Comparison of ENCODE assay signal across 13 mouse cellular contexts in the genomic region with DNA sequence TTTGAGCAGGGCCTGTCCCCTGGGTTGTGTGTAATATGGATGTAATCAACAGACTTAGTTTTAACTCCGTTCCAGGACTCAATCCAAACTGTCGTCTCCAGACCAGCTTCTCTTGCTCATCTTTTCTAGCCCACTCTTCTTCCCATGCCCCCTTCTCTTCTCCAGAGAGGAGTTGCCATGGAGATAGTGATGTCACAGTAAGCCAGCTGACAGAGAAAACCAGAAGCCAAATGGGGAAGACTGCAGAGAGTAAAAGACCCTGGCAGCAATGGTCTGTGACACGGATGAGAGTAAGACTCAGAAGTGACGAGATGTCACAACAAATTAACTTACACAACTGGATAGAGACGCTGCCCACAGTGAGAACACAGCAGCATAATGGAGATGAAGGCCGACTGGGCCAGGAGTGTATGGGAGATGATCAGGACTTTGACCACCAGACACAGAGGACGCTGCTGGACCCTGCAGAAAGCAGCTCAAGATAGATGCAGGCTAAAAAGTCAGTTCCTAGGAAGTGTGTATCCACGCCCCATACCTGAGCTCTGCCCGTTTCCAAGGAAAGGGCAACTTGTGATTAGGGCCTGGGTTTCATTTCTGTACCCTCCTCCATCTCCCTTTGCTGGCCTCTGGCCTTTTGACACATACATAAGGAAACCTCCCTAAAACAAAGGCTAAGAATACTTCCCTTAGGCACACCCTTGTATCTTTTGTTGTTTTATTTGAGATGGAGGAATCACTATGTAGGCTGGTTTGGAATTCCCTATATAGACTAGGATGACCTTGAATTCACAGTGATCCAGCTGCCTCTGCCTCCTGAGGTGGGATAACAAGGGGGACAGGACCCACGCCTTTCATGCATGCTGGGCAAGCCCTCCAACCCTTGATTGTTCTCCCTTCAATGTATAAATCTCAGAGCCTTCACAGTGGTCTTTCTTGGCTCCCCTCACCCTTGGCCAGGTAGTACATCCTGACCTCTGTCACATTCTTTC. TPM values are rescaled to one million over a fixed set of nuclear protein-coding genes. Genes with fewer than 3 reads are reported as not detected.
DNase-seq lines count a peak whose midpoint lies in the region; ATAC-seq lines count a peak whose summit lies in the region.
"Had no signal": no experiment of that assay in that cellular context is flagged by ENCODE, and none has a peak within 500 bp of the region (broad histone marks: within the 10 kb centered on the region; RNA-seq: fewer than 3 reads in every experiment).

No protein-coding gene starts in this region.

- no peaks in the 10 kb centered on the region for H3K9me3 ChIP-seq in forebrain, embryonic 16.5 days (ENCODE audit: control insufficient read depth, low read length)
- no peaks in the 10 kb centered on the region for H3K9me3 ChIP-seq in midbrain, embryonic 14.5 days (ENCODE audit: control insufficient read depth, low read length)
- H3K9me3 ChIP-seq: limb, embryonic 15.5 days; megakaryocyte, embryonic 14.5 days had no signal

- peaks cover 13% of the 10 kb centered on the region; the same call in 1 of the 2 replicates for H3K4me1 ChIP-seq in forebrain, embryonic 16.5 days (replicated peaks; ENCODE audit: control insufficient read depth, insufficient read depth, low read length)
- peaks cover 27% of the 10 kb centered on the region for H3K4me1 ChIP-seq in midbrain, embryonic 14.5 days (ENCODE audit: control insufficient read depth, insufficient read depth, low read length)

- H3K4me2 ChIP-seq in forebrain, embryonic 16.5 days (ENCODE audit: low read length) = no peak overlapping the region; the same call in 1 of the 2 replicates
- H3K4me2 ChIP-seq in midbrain, embryonic 14.5 days (ENCODE audit: low read length) = peak overlapping the region; percentile 19; the same call in 1 of the 2 replicates
- H3K4me2 ChIP-seq: limb, embryonic 15.5 days had no signal

- H3K27ac ChIP-seq in forebrain, embryonic 16.5 days (ENCODE audit: low read length) = 0 out of 2 replicates have a peak overlapping the region, but pooled peaks have one; percentile 10
- H3K27ac ChIP-seq in midbrain, embryonic 14.5 days (replicated peaks; ENCODE audit: low read depth, low read length) = peak overlapping the region; percentile 72
- H3K27ac ChIP-seq: limb, embryonic 15.5 days had no signal

- no peak overlapping the region for H3K9ac ChIP-seq in forebrain, embryonic 16.5 days (replicated peaks; ENCODE audit: low read depth, low read length)
- no peak overlapping the region for H3K9ac ChIP-seq in midbrain, embryonic 14.5 days (replicated peaks; ENCODE audit: low read length)
- H3K9ac ChIP-seq: limb, embryonic 15.5 days had no signal

- no peak overlapping the region for H3K4me3 ChIP-seq in forebrain, embryonic 16.5 days (replicated peaks; ENCODE audit: low read length)
- H3K4me3 ChIP-seq in midbrain, embryonic 14.5 days (replicated peaks; ENCODE audit: low read depth, low read length) = no peak overlapping the region
- H3K4me3 ChIP-seq: limb, embryonic 15.5 days; megakaryocyte, embryonic 14.5 days had no signal

- H3K36me3 ChIP-seq in forebrain, embryonic 16.5 days (ENCODE audit: control insufficient read depth, insufficient read depth) = no peaks in the 10 kb centered on the region
- H3K36me3 ChIP-seq in midbrain, embryonic 14.5 days (ENCODE audit: control insufficient read depth, insufficient read depth, low read length) = no peaks in the 10 kb centered on the region
- H3K36me3 ChIP-seq: limb, embryonic 15.5 days had no signal

- DNase-seq in embryo, embryonic 10.5 days (ENCODE audit: low spot score) = peak; percentile 42
- DNase-seq in embryo, embryonic 11 days = no peak
- peak; percentile 93 for DNase-seq in ES-CJ7 (ENCODE audit: low read depth, low spot score)
- peak; percentile 81 for DNase-seq in midbrain, embryonic 14.5 days
- no peak for DNase-seq in adrenal gland, postnatal 10 days
- DNase-seq in gastrocnemius, adult 18-20 months (ENCODE audit: low spot score) = no peak
- no peak for DNase-seq in layer of hippocampus, postnatal 36 days
- DNase-seq: adrenal gland, postnatal 36 days; kidney, postnatal 10 days had no signal

- WGBS in forebrain, embryonic 16.5 days = 47% methylated on average over 10 of the region's 10 CpGs
- WGBS in midbrain, embryonic 14.5 days = 29% methylated on average over 10 of the region's 10 CpGs

- peak; percentile 73 for ATAC-seq in forebrain, embryonic 16.5 days
- peak; percentile 43; the same call in 1 of the 2 replicates for ATAC-seq in midbrain, embryonic 14.5 days (ENCODE audit: low FRiP score, low TSS enrichment)
- ATAC-seq: CD4-positive, CD25-positive, alpha-beta regulatory T cell, adult 4 months had no signal

- H3K27me3 ChIP-seq in forebrain, embryonic 16.5 days (replicated peaks; ENCODE audit: control insufficient read depth, insufficient read depth, low read length) = no peaks in the 10 kb centered on the region
- no peaks in the 10 kb centered on the region for H3K27me3 ChIP-seq in midbrain, embryonic 14.5 days (ENCODE audit: control insufficient read depth, insufficient read depth, low read length)
- H3K27me3 ChIP-seq: limb, embryonic 15.5 days; megakaryocyte, embryonic 14.5 days had no signal

RNA-seq across cellular contexts. Expression of gene Slc2a3, which starts 31.4 kb away (rescaled TPM):
- 25.9 and 33.7 TPM in 2 replicates for polyA plus RNA-seq in forebrain, embryonic 16.5 days (2015; fragmentation: Nextera tagmentation; extraction: Ambion mirVana)
- 21.7 and 28.4 TPM in 2 replicates for polyA plus RNA-seq in midbrain, embryonic 14.5 days (2014; fragmentation: Nextera tagmentation; extraction: Ambion mirVana)
- 10 to 100 TPM; 10.1 to 12.9 TPM for total RNA-seq in adrenal gland, postnatal 10 days (2021)
- 1 to 10 TPM; 5.0 to 7.1 TPM for total RNA-seq in gastrocnemius, adult 18-20 months (2021)
- 100 to 1,000 TPM; 110 to 121 TPM for total RNA-seq in layer of hippocampus, postnatal 36 days (2021)

RNA-seq across cellular contexts. Expression of gene Foxj2, which starts 49.6 kb away (rescaled TPM):
- polyA plus RNA-seq in forebrain, embryonic 16.5 days (2015; fragmentation: Nextera tagmentation; extraction: Ambion mirVana) = 8.1 and 8.5 TPM in 2 replicates
- polyA plus RNA-seq in midbrain, embryonic 14.5 days (2014; fragmentation: Nextera tagmentation; extraction: Ambion mirVana) = 9.0 and 10.1 TPM in 2 replicates
- total RNA-seq in adrenal gland, postnatal 10 days (2021) = 10 to 100 TPM; 16.7 to 18.5 TPM
- total RNA-seq in gastrocnemius, adult 18-20 months (2021) = 10 to 100 TPM; 26.2 to 29.3 TPM
- total RNA-seq in layer of hippocampus, postnatal 36 days (2021) = 10 to 100 TPM; 26.5 to 30.3 TPM

Comparison
In these comparisons a context has a peak if more than half of its experiments do, and no peak if none do; other contexts are left out.
1. DNase-seq: peak in embryo, embryonic 10.5 days (single experiment), ES-CJ7 (single experiment) and midbrain, embryonic 14.5 days (single experiment); none in embryo, embryonic 11 days (single experiment), adrenal gland, postnatal 10 days (single experiment), gastrocnemius, adult 18-20 months (single experiment) and layer of hippocampus, postnatal 36 days (0 of 2).
2. RNA of gene Slc2a3, which starts 31.4 kb away (total RNA-seq): 110 to 121 TPM in layer of hippocampus, postnatal 36 days; 10.1 to 12.9 TPM in adrenal gland, postnatal 10 days and 5.0 to 7.1 TPM in gastrocnemius, adult 18-20 months; every median in the first group is over 4 times any median in the second.